Mouse (Mus musculus) activated CD4-positive, CD25-positive, alpha-beta regulatory T cell, adult 9 weeks (primary cell): ENCODE measurements around the gene Vamp1. TPM values are rescaled to one million over a fixed set of nuclear protein-coding genes. Genes with fewer than 3 reads are reported as not detected.

Experiments
- polyA plus RNA-seq: library from polyadenylated mRNA; unstranded; fragments of 100-300 nt; shearing (Covaris generic); gene quantifications from one replicate; pipeline ENCODE4 v1.2.1, GENCODE M21; 2017

Gene Vamp1
- 62.0 TPM for polyA plus RNA-seq

GRCm38 (mm10) chr6:125215148-125215954, at the start of gene Vamp1:
TSS of gene Vamp1 (plus strand) at chr6:125215551.

DNA sequence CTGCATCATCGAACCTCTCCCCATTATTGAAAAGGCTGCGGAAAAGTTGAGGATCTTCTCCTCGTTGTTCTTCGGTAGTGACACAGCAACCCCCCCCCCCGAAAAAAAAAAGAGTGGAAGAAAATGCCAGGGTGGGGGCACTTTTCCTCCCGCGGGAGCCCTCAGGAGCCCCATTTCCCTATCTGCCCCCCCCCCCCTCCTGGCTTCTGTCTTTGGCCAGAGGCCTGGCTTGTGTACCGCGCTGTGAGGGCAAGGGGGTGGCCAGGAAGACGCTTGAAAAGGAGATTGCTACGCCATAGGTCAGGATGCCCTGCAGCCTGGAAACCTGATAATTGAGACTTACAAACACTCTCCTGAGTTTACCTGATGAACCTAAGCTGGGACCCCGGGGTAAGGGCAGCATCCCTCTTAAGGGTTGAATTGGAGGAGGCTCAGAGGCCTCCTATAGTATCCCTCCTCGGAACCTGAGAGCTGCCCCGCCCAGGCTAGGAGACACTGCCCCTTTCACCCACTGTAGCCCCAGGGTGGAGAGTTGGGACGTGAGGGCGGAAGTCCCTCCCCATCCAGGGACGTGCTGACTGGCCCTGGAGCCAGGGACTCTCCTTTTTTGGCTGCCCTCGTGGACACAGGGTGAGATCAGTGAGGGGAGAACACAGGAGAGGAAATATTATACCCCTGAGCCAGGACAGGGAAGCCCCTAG, 49.1 kb upstream of the Vamp1 start, which contains the start of gene Gapdh:
TSS of gene Gapdh (minus strand) at position 417 of the 701 bp plus-strand sequence.

GRCm38 (mm10) chr6:125191332-125192015, 23.9 kb upstream of the Vamp1 start, which contains the start of the genes Ncapd2 and Mrpl51:
TSS of gene Ncapd2 (minus strand) at chr6:125191701.
TSS of gene Mrpl51 (plus strand) at chr6:125191801.

DNA sequence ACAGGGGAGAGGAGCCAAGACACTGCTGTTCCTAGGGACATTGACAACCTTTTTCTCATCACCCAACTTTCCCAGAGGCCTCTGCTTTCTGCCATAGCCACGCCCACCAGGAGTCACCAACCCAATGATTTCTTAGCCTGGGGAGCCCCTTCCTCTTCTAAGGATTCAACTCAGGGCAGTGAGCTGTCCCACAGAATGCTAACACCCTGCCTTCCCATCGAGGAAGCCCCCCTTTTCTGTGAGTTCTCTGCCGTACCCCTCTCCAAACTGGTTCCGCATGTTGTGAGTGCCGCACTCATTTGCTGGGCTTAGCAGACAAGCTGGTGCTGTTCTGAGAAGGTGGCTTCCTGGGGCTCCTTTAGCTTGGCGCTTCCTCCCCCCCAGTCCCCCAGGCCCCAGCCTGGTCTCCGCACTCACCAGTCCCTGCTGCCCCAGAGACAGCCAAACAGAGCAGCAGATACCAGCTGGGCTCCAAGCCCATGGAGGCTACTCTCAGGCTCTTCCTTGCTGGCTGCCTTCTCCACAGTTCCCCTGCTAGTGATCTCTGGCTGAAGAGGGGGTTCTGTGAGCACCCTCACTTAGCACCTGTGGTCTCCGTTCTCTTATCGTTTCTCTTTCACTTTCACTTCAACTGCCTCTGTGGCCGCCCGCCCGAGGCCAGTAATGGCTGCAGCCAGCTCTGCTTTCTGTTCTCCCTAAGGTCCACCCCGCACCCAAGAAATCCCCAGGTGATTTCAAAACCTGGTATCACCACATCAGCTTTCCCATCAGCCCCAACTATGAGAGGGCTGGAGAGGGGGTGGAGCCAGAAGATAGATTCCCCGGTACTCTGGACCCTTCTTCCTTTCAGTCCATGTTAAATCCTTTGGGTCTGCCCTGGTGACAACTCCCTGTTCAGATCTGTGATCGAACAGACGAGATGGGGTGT, 16.0 kb downstream of the Vamp1 start, which contains the start of gene Tapbpl:
TSS of gene Tapbpl (minus strand) at position 744 of the 928 bp plus-strand sequence.

DNA sequence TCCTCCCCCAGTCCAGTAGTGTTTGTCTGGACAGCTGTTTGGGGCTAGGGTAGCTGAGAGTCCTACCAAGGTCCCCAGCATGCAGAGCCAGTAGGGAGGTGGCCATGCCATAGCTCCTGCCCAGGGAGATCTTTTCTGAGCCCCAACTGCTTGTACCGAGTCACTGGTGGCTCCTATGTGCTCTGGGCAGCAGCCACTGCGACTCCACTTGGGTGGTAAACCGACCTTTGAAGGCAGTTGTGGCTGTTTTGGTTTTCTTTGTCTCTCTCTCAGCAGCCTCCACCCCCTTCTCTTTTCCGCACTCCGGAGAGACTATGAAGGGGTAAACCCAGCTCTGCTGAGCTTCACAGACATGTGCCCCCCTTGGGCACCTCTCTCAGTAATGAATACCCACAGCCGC, 21.4 kb downstream of the Vamp1 start, which contains the start of gene Cd27:
TSS of gene Cd27 (minus strand) at position 229 of the 400 bp plus-strand sequence.

DNA sequence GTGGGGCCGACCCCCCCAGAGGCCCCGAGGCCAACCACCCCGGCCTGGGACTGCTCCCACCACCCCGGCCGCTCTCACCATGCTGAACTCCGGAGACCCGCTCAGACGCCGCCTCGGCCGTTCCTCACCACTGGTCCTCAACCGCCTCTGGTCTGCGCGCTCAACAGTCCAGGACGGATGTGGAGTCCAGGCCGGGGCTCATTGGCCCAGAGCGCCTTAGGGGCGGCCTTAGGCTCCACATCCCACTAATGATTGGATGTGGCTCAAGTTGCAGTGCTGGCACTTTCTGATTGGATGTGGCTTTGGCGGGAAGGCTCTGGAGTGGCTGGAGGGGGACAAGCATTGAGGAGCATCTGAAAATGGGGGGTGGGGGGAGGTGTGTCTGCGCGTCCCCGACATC, 70.5 kb downstream of the Vamp1 start, which contains the start of gene Tuba3a:
TSS of gene Tuba3a (minus strand) at position 153 of the 400 bp plus-strand sequence.

Other genes starting within 250 kb of the Vamp1 start
- not detected for gene Pianp, start 218.9 kb upstream of the Vamp1 start, polyA plus RNA-seq
- gene Zfp384, start 206.4 kb upstream of the Vamp1 start, polyA plus RNA-seq: 22.4 TPM
- 87.6 TPM for gene Ing4, start 175.8 kb upstream of the Vamp1 start, polyA plus RNA-seq
- 28.2 TPM for gene Acrbp, start 165.9 kb upstream of the Vamp1 start, polyA plus RNA-seq
- gene Lpar5, start 147.6 kb upstream of the Vamp1 start, polyA plus RNA-seq: 18.5 TPM
- gene Chd4, start 119.6 kb upstream of the Vamp1 start, polyA plus RNA-seq: 81.7 TPM
- gene Nop2, start 83.6 kb upstream of the Vamp1 start, polyA plus RNA-seq: 67.0 TPM
- 13.0 TPM for gene Iffo1, start 70.3 kb upstream of the Vamp1 start, polyA plus RNA-seq
- gene Gapdh, start 49.1 kb upstream of the Vamp1 start, polyA plus RNA-seq: 406 TPM
- 30.2 TPM for gene Ncapd2, start 23.9 kb upstream of the Vamp1 start, polyA plus RNA-seq
- 108 TPM for gene Mrpl51, start 23.8 kb upstream of the Vamp1 start, polyA plus RNA-seq
- gene Tapbpl, start 16.3 kb downstream of the Vamp1 start, polyA plus RNA-seq: 139 TPM
- 688 TPM for gene Cd27, start 21.5 kb downstream of the Vamp1 start, polyA plus RNA-seq
- 1.6 TPM for gene Tuba3a, start 70.5 kb downstream of the Vamp1 start, polyA plus RNA-seq
- not detected for gene Ltbr, start 98.3 kb downstream of the Vamp1 start, polyA plus RNA-seq
- not detected for gene Scnn1a, start 105.1 kb downstream of the Vamp1 start, polyA plus RNA-seq
- gene Tnfrsf1a, start 133.8 kb downstream of the Vamp1 start, polyA plus RNA-seq: 42.9 TPM
- 0.09 TPM for gene Plekhg6, start 165.2 kb downstream of the Vamp1 start, polyA plus RNA-seq